Mouse (Mus musculus) cortical plate, adult 2 months (tissue): ENCODE measurements at regions not wholly inside any gene's neighbourhood (a gene's known extent, or its start where the extent isn't known, plus 50 kb on each side); places are given as distances from the start of the nearest gene placed in this dataset.

Source experiments
- CTCF ChIP-seq: fragments of 200-500 bp; IDR thresholded peaks from 2 replicates; pipeline ENCODE4 v1.5.1; 2011; ENCODE audit warnings: mild to moderate bottlenecking, control low read depth, low read length; ENCODE audit not compliant: insufficient read depth; ENCODE audit errors: extremely low read depth
- POLR2A ChIP-seq: fragments of 200-500 bp; IDR thresholded peaks from 2 replicates; pipeline ENCODE4 v1.6.1; 2011; ENCODE audit warnings: mild to moderate bottlenecking, low read length, control low read depth; ENCODE audit not compliant: insufficient read depth; ENCODE audit errors: extremely low read depth

DNA sequence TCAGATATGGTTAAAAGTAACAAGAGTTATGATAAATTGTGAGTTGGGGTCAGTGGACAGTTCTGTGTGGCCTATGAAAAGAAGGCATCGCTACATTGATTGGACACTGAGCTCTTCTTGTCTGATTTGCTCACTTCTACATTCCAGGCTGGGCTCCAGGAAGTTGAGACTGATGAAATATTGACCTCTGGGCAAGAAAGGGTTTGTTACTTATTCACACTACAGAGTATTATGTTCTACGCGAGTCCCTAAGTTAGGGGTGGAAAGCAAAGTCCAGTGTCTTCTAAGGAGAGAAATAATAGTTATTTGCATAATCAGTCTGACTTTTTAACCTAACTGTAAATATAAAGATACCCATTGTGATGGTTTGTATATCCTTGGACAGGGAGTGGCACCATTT, 397.0 kb upstream of the Ubash3b start:
- TF ChIP-seq POLR2A, result no peak
- no peak for TF ChIP-seq CTCF
